Comparison of ENCODE assay signal across 8 mouse cellular contexts in the genomic region with DNA sequence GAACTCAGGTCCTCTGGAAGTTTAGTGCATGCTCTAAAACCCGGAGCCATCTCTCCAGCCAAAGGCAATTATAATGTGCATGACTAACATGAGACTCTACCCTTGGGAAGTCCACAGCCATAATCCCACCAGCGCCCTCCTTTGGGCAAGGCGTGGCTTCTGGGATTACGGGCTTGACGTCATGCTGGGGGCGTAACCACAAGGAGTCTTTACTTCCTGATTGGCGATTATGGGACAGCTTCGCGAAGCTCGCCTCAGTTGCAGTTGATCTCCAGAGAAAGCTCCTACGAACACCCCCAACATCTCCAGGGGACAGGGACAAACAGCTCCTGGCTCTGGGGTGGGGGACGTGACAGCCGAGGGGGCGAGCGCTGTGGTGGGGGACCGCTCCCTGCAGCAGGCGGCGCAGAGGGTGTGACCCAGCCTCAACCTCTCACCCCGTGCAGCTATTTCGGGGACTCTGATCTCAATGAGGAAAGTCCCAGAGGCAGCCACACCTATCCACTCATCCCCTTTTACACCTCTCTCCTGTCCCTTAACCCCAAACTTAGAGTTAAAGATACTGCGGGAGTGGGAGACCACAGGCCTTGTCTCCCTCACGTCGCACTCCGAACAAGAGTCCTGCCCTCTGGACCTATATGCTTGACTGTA. TPM values are rescaled to one million over a fixed set of nuclear protein-coding genes. Genes with fewer than 3 reads are reported as not detected.
A peak's percentile ranks its signal among the peaks of the same experiment; 100 is the strongest.
DNase-seq lines count a peak whose midpoint lies in the region; ATAC-seq and TF ChIP-seq lines count a peak whose summit lies in the region.

No protein-coding gene starts in this region.

- H3K9me3 ChIP-seq in kidney, embryonic 16.5 days (ENCODE audit: low read length) = no peaks in the 10 kb centered on the region
- H3K9me3 ChIP-seq in embryonic facial prominence, embryonic 10.5 days = no peaks in the 10 kb centered on the region
- H3K9me3 ChIP-seq in limb, embryonic 10.5 days (replicated peaks) = no peaks in the 10 kb centered on the region

- peaks cover 19% of the 10 kb centered on the region for H3K4me1 ChIP-seq in kidney, embryonic 16.5 days (ENCODE audit: insufficient read depth, low read length)
- H3K4me1 ChIP-seq in embryonic facial prominence, embryonic 10.5 days = peaks cover 50% of the 10 kb centered on the region
- H3K4me1 ChIP-seq in limb, embryonic 10.5 days = peaks cover 51% of the 10 kb centered on the region

- H3K4me2 ChIP-seq in kidney, embryonic 16.5 days (replicated peaks; ENCODE audit: low read depth, low read length) = peak overlapping the region; percentile 41

- no peak overlapping the region for H3K27ac ChIP-seq in kidney, embryonic 16.5 days (ENCODE audit: low read length)
- H3K27ac ChIP-seq in embryonic facial prominence, embryonic 10.5 days (replicated peaks) = peak overlapping the region; percentile 32; the same call in 1 of the 2 replicates
- peak overlapping the region; percentile 53 for H3K27ac ChIP-seq in limb, embryonic 10.5 days
- H3K27ac ChIP-seq in left cerebral cortex, adult 2 months = no peak overlapping the region

- intact Hi-C loops in left cerebral cortex, adult 2 months (cut with DNase I) = loop anchor here (5.0 kb wide), 1 partner anchor 352 kb away; no protein-coding TSS in a partner anchor

- WGBS in kidney, embryonic 16.5 days = 35% methylated on average over 24 of the region's 24 CpGs
- 21% methylated on average over 24 of the region's 24 CpGs for WGBS in embryonic facial prominence, embryonic 10.5 days
- WGBS in limb, embryonic 10.5 days = 28% methylated on average over 24 of the region's 24 CpGs

- H3K36me3 ChIP-seq in kidney, embryonic 16.5 days (ENCODE audit: insufficient read depth, low read length) = no peaks in the 10 kb centered on the region
- H3K36me3 ChIP-seq in embryonic facial prominence, embryonic 10.5 days (replicated peaks) = no peaks in the 10 kb centered on the region
- H3K36me3 ChIP-seq in limb, embryonic 10.5 days = no peaks in the 10 kb centered on the region

- peak overlapping the region; percentile 21 for H3K4me3 ChIP-seq in kidney, embryonic 16.5 days (ENCODE audit: low read length)
- H3K4me3 ChIP-seq in embryonic facial prominence, embryonic 10.5 days = peak overlapping the region; percentile 47
- peak overlapping the region; percentile 36 for H3K4me3 ChIP-seq in limb, embryonic 10.5 days
- H3K4me3 ChIP-seq in left cerebral cortex, adult 2 months = no peak overlapping the region

- no peak for ATAC-seq in kidney, embryonic 16.5 days (ENCODE audit: low FRiP score, low TSS enrichment)

- H3K27me3 ChIP-seq in kidney, embryonic 16.5 days (ENCODE audit: insufficient read depth, low read length) = no peaks in the 10 kb centered on the region
- 0 out of 2 replicates have a peak, but pooled peaks cover 3% of the 10 kb centered on the region for H3K27me3 ChIP-seq in embryonic facial prominence, embryonic 10.5 days (replicated peaks; ENCODE audit: low read depth, poor library complexity, severe bottlenecking)
- peaks cover 3% of the 10 kb centered on the region; the same call in 1 of the 2 replicates for H3K27me3 ChIP-seq in limb, embryonic 10.5 days (ENCODE audit: low read depth, poor library complexity, severe bottlenecking)

- DNase-seq in kidney, adult 8-10 months = no peak
- DNase-seq in embryonic facial prominence, embryonic 10.5 days (ENCODE audit: low spot score) = peak; percentile 56
- no peak for DNase-seq in limb, embryonic 10.5 days (ENCODE audit: low spot score)
- peak; percentile 48 for DNase-seq in retina, embryonic 14.5 days (ENCODE audit: low spot score)
- DNase-seq in ovary, adult 18-20 months (ENCODE audit: low spot score) = no peak
- DNase-seq in thymus, postnatal 36 days = no peak
- DNase-seq in left cerebral cortex, adult 2 months (ENCODE audit: extremely low spot score in 1 of 2, low spot score in 2 of 2) = no peak

- peak overlapping the region; percentile 42; the same call in 1 of the 2 replicates for H3K9ac ChIP-seq in kidney, embryonic 16.5 days (replicated peaks; ENCODE audit: low read length)

- no peak for TF ChIP-seq CTCF in left cerebral cortex, adult 2 months (IDR thresholded peaks at IDR 0.05)

RNA-seq across cellular contexts. Expression of gene Fgr, which starts 23.9 kb away (rescaled TPM):
- polyA plus RNA-seq in kidney, embryonic 16.5 days (2015; fragmentation: Nextera tagmentation; extraction: Ambion mirVana) = 0.44 and 0.58 TPM in 2 replicates
- 0.16 and 0.21 TPM in 2 replicates for polyA plus RNA-seq in embryonic facial prominence, embryonic 10.5 days (2016; fragmentation: Nextera tagmentation; extraction: Ambion mirVana)
- 0.19 and 0.33 TPM in 2 replicates for polyA plus RNA-seq in limb, embryonic 10.5 days (2016; fragmentation: Nextera tagmentation; extraction: Ambion mirVana)
- total RNA-seq in left cerebral cortex, adult 2 months (2021) = under 1 TPM; 0.23 TPM

RNA-seq across cellular contexts. Expression of gene Fam76a, which starts 27.6 kb away (rescaled TPM):
- polyA plus RNA-seq in kidney, embryonic 16.5 days (2015; fragmentation: Nextera tagmentation; extraction: Ambion mirVana) = 37.7 and 42.8 TPM in 2 replicates
- 31.0 and 32.1 TPM in 2 replicates for polyA plus RNA-seq in embryonic facial prominence, embryonic 10.5 days (2016; fragmentation: Nextera tagmentation; extraction: Ambion mirVana)
- polyA plus RNA-seq in limb, embryonic 10.5 days (2016; fragmentation: Nextera tagmentation; extraction: Ambion mirVana) = 25.7 and 27.9 TPM in 2 replicates
- total RNA-seq in left cerebral cortex, adult 2 months (2021) = 10 to 100 TPM; 47.6 to 49.9 TPM

Comparison
In these comparisons a context has a peak if more than half of its experiments do, and no peak if none do; other contexts are left out.
1. H3K27ac ChIP-seq: peak in embryonic facial prominence, embryonic 10.5 days (single experiment) and limb, embryonic 10.5 days (single experiment); none in kidney, embryonic 16.5 days (single experiment) and left cerebral cortex, adult 2 months (single experiment).
2. DNase-seq: peak in embryonic facial prominence, embryonic 10.5 days (single experiment) and retina, embryonic 14.5 days (single experiment); none in kidney, adult 8-10 months (0 of 2), limb, embryonic 10.5 days (single experiment), ovary, adult 18-20 months (single experiment), thymus, postnatal 36 days (0 of 2) and left cerebral cortex, adult 2 months (0 of 2).